Mouse (Mus musculus) gastrocnemius, adult 8-10 months (tissue): Measurements from ENCODE around the gene Ccdc113. TPM values are rescaled to one million over a fixed set of nuclear protein-coding genes. Genes with fewer than 3 reads are reported as not detected.

Source experiments
- DNase-seq, 2 experiments: peaks; one replicate each; pipeline ENCODE4 v3.0.0; 2022; ENCODE audit warnings: low spot score in 2 of 2
- total RNA-seq, 4 experiments: library from RNA; stranded (reverse); gene quantifications; 2 replicates each; pipeline ENCODE4 v1.2.4; 2022

The Ccdc113 gene
- not detected for total RNA-seq

DNA sequence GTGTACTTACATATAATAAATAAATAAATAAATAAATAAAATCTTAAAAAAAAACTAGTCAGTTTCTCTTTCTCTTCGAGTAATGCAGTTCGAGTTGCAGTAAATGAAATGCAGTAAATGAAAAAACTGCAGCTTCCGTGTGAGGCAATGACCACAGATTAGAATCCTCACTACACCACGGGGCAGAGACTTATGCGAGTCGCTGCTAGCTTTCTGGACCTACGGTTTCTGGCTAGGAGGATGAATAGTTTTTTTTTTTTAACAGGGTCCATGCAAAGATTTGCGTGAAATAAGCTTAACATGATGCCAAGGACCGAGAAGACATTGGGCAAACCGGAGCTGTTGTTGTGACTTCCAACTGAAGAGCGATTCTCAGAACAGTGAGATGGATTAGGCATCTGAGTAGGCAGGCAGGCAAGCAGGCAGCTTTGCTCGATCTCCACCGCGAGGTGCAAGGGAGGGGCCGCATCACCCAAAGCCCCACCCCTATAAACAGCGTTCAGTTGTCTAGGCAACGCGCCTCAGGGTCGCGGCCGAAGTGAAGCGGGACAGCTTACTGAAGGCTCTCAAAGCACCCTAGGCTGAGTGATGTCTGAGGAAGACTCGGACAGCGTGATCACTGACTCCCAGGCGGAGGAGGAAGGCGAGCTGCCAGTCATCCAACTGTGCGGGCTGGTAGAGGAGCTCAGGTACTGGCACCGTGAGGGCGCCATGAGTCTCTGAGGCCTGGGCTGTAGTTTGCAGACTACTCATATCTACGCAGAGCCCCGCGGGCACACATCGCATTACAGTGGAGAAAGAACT is at the start of gene Ccdc113:
Gene Ccdc113, plus strand, starts transcription at position 502 of the 804 bp plus-strand sequence.
- no peak for DNase-seq

DNA sequence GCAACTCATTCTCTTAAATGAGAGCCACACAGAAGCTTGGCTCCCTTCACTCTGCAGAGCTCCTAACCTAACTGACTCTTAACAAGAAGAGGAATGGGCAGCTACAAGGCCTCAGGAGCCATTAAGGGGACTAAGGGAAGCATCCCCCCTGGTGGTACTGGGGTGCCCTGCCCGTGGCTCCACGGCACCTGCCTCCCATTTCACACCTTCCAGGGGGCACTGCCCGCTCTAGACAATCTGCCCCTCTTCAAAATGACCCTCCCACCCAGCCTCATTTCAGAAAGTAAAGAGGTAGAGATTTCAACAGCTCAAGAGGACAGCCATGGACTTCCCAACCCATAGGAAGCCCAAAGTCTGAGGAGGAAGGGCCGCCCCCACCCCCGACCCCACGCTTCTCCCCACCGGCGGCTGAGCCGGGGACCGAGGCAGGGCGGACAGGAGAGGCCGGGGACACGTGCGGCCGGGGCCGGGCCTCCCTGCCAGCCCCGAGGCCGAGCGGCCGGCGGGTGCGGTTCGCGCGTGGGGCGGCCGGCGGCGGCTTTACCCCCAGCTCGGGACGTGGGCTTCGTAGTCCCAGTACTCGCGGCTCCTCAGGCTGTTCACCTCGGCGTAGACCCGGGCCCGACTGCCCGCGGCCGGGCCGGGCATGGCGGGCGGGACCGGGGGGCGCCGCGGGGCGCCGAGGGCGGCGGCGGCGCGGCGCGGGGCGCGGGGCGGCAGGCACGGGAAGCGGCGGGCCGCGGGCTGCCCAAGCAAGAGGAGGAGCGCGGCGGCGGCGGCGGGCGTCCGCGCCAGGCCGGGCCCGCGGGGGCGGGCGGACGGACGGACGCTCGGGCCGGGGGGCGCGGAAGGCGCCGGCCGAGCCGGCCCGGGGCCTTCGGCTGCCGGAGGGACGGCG is 45.8 kb upstream of the Ccdc113 start:
- DNase-seq, result no peak

DNA sequence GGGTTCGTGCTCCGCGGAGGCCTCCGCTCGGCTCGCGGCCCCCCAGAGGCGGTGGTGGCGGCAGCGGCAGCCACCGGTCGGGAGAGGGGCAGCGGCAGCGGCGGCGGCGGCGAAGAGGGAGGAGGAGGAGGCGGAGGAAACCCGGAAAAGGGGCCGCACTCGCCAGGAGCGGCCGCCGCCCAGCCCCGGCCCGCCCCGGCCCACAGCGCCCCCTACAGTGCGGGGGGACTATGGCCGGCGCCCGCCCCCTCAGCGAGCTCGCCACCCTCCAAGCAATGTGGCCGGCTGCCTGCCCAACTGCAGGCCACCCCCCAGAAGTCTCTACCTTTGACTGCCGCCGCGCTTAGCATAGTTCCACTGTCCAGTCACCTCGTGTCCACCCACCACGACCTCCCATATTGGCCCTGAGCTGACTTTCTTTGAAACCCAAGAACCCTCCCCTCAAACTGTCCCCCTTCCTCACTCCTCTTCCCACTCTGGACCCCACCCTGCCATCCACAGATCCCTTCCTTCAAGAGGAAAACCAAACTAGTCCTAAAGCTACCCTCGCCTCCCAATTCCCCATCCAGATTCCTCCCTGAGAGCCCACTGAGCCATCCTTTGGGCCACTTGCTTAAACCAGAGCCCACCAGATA is 45.1 kb upstream of the Ccdc113 start:
- peak; percentile 52 to 68 for DNase-seq

DNA sequence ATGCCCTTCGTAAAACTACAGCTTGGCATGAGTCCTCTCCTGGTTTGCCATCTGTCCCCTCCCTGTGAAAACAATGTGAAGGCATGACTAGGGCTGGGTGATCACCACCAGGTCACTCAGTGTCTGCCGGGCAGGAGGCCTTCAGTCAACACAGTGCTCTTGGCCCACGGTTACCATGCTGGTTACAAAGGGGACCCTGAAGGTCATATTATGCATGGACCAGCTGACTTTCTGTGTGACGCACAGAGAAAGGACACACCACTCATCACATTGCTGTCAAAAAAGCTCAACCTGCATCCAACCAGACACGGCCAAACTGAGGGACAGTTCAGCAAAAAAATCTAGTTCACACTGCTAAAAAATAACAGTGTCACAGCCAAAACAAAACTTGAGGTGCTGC is 43.9 kb upstream of the Ccdc113 start, which contains the start of gene Csnk2a2:
Gene Csnk2a2, minus strand, starts transcription at position 34 of the 400 bp plus-strand sequence.
- DNase-seq, result no peak

DNA sequence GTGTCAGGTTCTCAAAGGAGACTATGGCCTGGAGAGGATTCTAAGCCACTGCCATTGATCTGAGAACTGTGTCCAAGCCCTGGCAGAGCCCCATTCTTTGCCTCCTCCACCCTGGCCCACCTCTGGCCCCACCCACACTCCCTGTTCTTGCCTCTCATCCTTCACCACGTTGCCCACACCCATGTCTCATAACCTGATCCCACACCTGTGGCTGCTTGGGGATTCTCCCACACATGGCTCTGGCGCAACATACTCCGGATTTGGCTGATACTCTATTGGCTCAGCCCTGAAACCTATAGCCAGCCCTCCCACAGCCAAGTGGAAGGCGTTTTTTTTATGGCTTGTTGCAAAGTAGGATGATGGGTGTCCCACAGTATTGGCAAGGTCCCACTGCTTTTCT is 41.8 kb upstream of the Ccdc113 start:
- no peak for DNase-seq

DNA sequence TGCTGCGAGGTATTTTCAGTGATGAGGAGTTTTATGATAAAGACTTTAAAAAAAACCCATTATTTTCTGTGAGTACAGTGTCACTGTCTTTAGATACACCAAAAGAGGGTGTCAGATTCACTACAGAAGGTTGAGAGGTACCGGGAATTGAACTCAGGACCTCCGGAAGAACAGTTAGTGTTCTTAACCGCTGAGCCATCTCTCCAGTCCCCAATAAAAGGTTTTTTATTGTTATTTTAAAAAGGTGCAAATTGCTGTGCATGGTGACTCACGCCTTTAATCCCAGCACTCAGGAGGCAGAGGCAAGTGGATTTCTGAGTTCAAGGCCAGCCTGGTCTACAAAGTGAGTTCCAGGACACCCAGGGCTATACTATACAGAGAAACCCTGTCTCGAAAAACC is 38.4 kb upstream of the Ccdc113 start:
- no peak for DNase-seq

DNA sequence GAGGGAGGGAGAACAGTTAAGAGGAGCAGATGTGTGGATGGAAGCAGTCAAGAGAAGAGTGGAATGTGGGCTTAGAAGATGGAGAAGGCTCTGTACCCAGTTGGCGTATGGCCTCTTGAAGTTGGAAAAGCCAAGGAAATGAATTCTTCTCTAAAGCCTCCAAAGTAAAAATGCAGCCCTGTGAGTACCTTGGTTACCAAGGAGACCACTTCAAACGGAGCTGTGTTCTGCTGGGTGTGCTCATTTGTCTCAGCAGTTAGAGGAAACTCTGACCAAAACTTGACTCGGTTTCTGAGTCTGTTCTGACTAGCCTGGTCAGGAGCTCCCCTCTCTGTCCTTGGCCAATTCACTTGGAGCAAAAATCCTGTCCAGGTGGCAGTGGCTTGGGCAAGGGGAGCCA is 37.5 kb upstream of the Ccdc113 start:
- DNase-seq, result no peak

DNA sequence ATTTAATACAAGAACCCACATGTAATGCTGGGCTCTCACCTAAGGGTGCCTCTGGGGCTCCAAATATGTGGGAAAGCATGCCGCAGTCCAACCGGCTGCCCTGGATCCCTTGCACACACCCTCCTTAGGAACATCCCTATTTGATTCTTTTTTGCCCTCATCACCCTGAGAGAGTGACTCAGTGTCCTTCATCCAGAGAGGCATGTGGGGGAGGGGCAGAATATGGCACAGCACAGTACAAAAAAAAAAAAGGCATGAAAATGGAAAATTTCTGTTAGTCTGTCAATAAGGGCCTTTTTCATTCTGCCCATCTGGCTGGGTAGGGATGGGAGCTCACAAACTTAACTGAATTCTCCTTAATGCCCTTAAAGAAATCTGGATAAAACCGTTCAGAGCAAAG is 36.1 kb upstream of the Ccdc113 start:
- no peak for DNase-seq

DNA sequence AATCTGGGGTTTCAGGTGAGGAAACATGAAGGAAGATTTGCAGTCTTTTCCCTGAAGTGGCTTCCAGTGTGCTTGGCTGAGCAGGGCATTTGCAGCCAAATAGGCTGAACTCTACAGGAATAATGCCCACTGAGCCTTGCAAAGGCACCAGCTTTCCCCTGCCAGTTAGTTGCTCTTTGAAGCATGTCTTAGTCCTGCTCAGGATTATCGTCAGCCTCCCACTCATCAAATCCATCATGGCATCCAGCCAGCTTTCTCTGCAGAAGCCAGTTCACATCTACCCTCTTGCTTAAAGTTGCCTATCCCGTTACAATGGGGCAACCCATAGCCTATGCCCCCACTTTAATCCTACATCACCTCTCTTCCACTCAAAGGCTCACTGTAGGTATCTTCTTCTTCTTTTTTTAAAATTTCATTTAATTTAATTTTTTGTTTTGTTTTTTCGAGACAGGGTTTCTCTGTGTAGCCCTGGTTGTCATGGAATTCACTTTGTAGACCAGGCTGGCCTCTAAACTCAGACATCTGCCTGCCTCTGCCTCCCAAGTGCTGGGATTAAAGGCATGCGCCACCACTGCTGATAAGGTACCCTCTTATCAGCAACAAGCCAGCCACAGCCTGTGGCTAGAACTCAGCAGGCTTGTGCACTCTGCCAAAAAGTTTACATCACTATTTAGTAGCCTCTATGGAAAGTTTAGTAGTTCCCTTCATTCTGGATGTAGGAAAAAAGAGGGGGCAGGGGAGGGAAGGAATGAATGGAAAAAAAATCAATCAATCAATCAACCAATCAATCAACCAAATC is 34.4 kb upstream of the Ccdc113 start:
- DNase-seq, result no peak

DNA sequence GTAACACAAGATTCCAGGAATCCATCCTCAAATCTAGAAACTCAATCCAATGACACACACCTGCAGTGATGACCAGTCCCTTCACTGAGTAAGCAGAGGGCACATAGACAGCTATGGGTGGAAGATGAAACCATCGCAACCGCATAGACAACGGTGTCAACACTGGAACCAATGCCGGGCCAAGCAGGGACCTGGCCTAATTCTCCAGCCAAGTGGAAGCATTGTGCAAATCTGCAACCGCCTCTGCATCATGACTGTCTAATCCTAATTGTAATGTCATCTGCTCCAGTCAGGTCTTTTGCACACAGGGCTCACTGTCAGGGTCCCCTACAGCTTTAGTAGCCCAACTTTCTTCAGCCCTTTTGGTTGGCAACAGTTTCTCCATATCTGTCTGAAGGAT is 33.4 kb upstream of the Ccdc113 start:
- DNase-seq, result no peak

DNA sequence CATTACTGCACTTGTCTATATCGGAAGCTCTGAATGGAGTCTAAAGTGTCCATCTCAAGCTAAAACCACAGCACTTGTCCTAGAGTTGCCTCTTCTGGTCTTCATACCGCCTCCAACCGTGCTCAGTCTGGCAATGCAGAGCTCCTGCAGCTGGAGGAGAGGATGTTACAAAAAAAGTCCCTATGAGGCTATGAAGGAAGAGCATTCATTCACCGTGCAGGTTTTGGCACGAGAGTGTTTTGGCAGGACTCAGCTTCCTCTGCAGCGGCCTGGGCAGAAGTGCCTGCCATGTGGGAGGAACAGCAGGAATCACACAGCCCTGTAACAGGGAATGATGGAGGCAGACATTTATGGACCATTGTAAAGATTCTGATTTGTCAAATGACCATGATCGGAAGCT is 31.5 kb upstream of the Ccdc113 start:
- DNase-seq, result no peak

DNA sequence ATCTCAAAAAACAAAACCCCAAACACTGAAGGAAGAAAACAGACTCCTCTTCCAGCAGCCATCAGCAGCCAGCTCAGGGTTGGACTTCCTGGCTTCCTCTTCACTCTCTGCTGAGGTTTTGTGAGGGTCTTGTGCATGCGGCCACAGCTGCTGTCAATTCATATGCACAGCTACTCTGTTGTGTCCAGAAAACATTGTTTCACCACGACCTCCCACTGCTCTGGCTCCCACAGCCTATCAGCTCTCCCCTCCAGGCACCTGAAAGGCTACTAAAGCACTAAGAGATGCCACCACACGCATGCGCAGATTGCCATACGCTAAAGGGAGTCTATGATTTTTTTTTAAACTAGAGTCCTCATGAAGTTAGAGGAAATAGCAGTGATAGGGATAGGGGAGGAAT is 29.1 kb upstream of the Ccdc113 start:
- DNase-seq, result no peak

DNA sequence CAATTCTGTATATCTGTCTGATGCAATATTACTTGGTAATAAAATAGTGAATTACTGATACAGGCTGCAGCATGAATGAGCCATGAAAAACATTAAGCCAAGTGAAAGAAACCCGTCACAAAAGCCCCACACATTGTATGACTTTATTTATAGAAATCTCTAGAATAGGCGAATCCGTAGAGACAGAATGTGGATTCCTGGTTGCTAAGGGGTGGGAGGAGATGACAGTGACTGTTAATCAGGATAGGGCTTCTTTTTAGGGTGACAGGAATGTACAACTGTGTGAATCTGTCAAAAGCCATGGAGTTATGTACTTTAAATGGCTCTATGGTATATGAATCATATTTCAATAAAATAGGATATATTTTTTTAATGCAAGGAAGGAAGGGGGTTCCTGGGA is 28.3 kb upstream of the Ccdc113 start:
- DNase-seq, result no peak

DNA sequence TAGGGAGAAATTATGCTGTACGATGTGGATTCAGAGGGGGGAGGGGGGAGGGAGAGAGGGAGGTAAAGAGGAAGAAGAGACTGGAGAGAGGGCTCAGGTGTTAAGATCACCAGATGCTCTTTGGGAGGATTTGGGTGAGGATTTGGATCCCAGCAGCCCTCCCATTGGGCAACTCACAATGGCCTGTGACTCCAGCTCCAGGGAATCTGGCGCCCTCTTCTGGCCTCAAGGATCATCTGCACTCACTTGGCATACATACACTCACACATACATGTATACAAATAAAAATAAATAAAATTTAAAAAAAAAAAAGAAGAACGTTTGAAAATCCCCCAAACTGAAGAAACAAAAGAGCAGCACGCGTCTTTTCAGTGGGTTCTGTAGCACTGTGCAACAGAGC is 27.6 kb upstream of the Ccdc113 start:
- no peak for DNase-seq

DNA sequence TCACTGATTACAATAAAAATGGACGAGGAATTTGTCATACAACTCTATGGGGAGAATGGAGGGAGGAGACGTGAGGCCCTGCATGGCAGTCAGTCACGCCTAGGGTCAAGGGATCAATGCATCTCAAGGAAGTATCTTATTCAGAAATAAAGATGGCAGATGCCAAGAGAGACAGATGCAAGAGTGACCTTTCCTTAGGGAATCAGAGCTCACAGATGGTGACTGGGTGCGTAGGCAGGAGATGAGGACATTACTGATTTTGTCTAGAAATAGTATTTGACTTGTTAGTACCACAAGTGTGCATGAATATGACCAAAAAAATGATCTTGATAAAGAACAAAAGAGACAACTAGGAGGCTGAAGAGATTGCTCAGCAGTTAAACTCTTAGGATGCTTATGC is 21.6 kb upstream of the Ccdc113 start:
- no peak for DNase-seq

DNA sequence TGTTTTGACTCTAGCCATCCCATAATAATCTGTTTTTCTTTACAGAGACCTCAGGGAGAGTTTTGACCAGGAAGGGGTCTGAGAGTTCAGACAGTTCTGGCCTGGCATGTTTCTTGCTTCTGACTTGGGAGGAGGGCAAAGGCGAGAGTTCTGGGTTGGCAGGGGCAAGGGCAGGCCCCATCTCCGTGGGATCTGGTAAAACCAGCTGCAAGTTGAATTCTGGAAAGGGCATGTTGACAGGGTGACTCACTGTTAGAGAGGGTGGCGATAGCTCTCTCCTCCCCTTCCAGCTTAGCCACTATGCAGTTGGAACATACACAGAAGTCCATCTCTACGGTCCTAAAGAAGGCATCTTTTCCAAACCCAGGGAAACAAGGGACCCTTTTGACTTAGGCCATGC is 20.7 kb upstream of the Ccdc113 start:
- DNase-seq, result no peak

DNA sequence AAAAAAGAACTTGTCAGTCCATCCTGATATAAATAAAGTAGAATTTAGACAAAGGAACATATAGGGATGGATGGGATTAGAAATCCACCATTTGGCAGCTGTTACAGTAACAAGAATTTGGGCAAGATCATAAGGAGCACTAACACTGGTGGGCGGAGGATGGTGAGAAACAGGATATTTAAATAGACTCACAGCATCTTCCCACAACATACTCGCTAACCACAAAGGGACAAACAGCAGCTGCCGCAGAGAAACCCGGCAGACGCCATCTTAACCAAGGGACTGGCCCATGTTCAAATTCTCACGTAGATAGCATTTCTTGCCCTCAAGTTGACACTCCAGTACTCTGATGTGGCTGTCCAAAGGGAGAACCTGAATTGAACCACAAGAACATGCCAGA is 17.0 kb upstream of the Ccdc113 start:
- DNase-seq, result no peak

DNA sequence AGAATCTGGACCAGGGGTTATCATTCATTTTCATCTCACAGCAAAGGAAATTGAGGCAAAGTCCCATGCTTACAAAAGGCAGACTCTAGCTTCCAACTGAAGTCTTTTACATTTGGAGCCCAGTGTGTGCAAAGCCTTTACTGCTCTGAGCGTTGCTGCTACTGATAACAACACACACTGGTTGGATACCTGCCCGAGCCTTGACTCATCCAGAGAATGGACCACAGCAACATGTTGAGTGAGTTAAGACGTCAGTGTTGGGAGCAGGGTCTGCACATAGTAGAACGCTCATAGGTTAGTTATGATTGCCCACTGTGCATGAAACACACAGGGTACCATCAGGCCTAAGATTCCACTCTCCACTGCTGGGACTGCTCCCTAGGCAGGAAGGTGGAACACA is 9.9 kb upstream of the Ccdc113 start:
- DNase-seq, result no peak

DNA sequence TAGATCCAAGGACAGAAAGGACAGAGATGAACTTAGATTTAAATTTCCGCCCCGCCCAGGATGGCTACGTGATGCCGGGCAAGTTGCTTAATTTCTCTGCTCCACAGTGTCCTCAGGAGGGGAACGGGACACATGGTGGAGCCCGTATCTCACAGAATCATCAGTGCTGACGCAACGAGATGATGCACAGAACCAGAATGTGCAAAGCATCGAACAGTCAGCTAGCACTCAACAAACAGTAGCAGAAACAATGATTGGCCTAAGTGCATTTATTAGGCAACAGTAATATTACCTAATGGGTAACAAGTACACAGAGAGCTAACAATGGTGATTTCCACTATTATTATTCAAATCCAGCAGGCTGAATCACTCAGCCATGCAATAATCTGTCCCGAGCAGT is 5.7 kb upstream of the Ccdc113 start:
- DNase-seq, result no peak

DNA sequence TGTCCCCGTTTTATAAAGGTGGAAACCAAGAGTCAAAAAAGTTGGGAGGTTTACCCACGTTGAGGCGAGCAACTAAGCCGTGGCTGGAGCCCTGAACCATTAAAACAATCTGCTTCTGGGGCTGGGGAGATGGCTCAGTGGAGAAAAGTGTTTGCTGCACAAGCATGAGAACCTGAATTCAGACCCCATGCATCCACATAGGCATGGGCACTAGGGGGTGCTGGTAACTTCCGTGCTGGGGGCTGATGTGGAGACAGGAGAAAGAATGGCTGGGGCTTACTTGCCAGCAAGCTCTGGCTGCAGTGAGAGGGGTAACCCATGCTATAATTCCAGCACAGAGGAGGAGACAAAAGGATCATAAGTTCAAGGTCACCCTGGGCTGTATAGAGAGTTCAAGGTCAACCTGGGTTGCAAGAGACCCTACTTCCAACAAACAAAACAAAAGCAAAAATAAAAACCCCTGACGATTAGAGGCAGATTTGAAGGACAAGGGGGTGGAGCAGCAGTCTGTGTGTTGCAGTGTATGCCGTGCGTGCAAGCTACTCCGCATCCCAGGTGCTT is 5.1 kb upstream of the Ccdc113 start:
- no peak for DNase-seq

DNA sequence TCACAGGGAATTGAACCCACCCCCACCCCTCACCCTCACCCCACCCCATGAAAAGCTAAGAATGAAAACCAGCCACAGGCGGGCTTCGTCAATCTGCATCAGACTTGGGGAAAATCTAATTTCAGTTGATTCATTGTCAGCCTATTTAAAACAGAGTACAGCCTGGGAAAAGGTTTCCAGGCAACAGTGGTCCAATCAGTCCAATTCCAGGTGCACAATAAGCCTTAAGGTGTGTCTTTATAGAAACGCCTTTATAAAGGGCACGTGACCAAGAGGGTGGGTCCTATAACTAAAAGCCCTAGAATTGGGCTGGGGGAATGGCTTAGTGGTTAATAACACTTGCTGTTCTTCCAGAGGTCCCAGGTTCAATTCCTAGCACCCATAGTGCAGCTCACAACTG is 1.7 kb upstream of the Ccdc113 start:
- DNase-seq, result no peak
